Mouse (Mus musculus): ENCODE results near the gene Pam. TPM values are rescaled to one million over a fixed set of nuclear protein-coding genes. Genes with fewer than 3 reads are reported as not detected.
"Not testable (repeated sequence)": the region's sequence is repeated elsewhere in the genome, so short reads cannot be mapped to it uniquely, and the experiment has no call there.

The Pam gene
- polyA plus RNA-seq, 1 experiment from 2014 or later = 21.5 TPM

GRCm38 (mm10) chr1:98018987-98019386 is 76.5 kb downstream of the Pam start:
- H3K36me3 ChIP-seq (ENCODE audit: control insufficient read depth, insufficient read depth, low read length) = no peaks in the 10 kb centered on the region
- H3K9me3 ChIP-seq (ENCODE audit: control insufficient read depth, low read length) = no peaks in the 10 kb centered on the region
- no peak overlapping the region for H3K4me3 ChIP-seq (ENCODE audit: low read depth, low read length)
- no peak overlapping the region for H3K4me2 ChIP-seq (ENCODE audit: low read depth, low read length, severe bottlenecking)
- no peak for ATAC-seq (replicated peaks; ENCODE audit: low FRiP score)
- DNase-seq (ENCODE audit: low spot score) = no peak
- H3K27ac ChIP-seq (ENCODE audit: low read depth, low read length) = no peak overlapping the region
- 88% methylated on average over 9 of the region's 9 CpGs for WGBS
- H3K9ac ChIP-seq (ENCODE audit: low read length) = no peak overlapping the region
- no peaks in the 10 kb centered on the region for H3K27me3 ChIP-seq (ENCODE audit: control insufficient read depth, insufficient read depth, low read length)
- H3K4me1 ChIP-seq (replicated peaks; ENCODE audit: control insufficient read depth, insufficient read depth, low read length) = no peaks in the 10 kb centered on the region

DNA sequence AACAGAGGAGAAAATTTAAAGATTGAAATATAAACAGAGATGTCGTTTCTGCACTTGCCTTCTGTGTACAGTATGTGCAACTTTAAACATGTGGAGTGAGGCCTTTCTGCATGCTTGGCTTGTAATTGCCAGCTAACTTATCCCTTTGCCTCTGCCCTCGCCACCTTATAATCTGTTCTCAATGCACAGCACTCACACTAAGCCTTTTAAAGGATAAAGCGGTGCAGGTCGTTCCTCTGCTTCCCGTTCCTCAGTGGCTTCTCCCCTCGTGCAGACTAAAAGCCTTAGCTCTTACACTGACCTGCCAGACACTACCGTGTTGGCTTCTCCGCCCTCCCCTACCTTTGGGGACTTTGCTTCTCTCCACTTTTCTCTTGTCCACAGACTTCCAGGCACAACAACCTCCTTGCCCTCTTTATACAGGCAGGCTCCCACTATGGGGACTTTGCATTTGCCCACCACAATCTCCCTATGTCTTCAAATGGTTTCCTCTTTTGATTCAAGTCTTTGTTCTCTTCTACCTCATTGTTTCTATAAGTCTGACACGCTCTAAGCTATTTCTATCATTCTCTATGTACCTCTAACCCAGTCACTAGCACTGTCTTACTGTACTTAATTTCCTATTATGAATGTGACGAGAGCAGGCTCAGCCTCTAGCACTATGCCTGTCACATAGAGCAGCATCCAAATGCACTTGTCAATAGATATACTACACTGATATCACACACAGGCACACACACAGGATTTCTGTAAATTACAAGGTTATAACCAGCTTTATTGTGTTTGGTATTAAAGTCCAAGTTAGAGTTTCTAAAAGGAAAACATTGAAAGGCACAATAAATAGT is 79.2 kb downstream of the Pam start:
- Histone ChIP-seq H3K4me1 (replicated peaks; ENCODE audit: control insufficient read depth, insufficient read depth, low read length) (no peaks in the 10 kb centered on the region), H3K27ac (ENCODE audit: low read depth, low read length) (no peak overlapping the region), H3K9me3 (ENCODE audit: control insufficient read depth, low read length) (no peaks in the 10 kb centered on the region), H3K4me3 (ENCODE audit: low read depth, low read length) (no peak overlapping the region), H3K27me3 (ENCODE audit: control insufficient read depth, insufficient read depth, low read length) (no peaks in the 10 kb centered on the region), H3K36me3 (ENCODE audit: control insufficient read depth, insufficient read depth, low read length) (no peaks in the 10 kb centered on the region), H3K9ac (ENCODE audit: low read length) (no peak overlapping the region), H3K4me2 (ENCODE audit: low read depth, low read length, severe bottlenecking) (no peak overlapping the region)
- WGBS = 31% methylated on average over 10 of the region's 10 CpGs
- ATAC-seq (replicated peaks; ENCODE audit: low FRiP score) (no peak), DNase-seq (ENCODE audit: low spot score) (no peak)

DNA sequence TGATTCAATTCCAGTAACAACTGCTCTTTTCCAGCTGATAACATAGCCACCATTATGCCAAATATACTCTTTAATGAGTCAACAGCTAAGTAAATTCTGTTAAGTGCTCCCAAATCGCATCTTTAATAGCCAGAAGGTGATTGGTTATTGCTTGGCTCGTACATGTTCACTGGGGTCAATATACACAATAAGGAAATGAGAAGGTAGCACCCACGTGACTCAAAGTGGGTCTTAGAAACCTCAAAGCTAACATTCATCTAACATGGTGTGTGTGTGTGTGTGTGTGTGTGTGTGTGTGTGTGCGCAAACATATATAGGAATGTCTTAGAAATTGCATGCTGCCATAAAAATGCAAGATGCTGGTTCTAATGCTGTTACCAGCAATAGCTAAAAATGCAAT is 79.9 kb downstream of the Pam start:
- 77% methylated on average over 4 of the region's 4 CpGs for WGBS
- Histone ChIP-seq H3K4me3 (ENCODE audit: low read depth, low read length) (no peak overlapping the region), H3K27ac (ENCODE audit: low read depth, low read length) (no peak overlapping the region), H3K36me3 (ENCODE audit: control insufficient read depth, insufficient read depth, low read length) (no peaks in the 10 kb centered on the region), H3K4me2 (ENCODE audit: low read depth, low read length, severe bottlenecking) (no peak overlapping the region), H3K9ac (ENCODE audit: low read length) (no peak overlapping the region), H3K27me3 (ENCODE audit: control insufficient read depth, insufficient read depth, low read length) (no peaks in the 10 kb centered on the region), H3K4me1 (replicated peaks; ENCODE audit: control insufficient read depth, insufficient read depth, low read length) (no peaks in the 10 kb centered on the region), H3K9me3 (ENCODE audit: control insufficient read depth, low read length) (no peaks in the 10 kb centered on the region)
- ATAC-seq (replicated peaks; ENCODE audit: low FRiP score) (no peak), DNase-seq (ENCODE audit: low spot score) (no peak)

GRCm38 (mm10) chr1:98002561-98003425 is 92.7 kb downstream of the Pam start:
- ATAC-seq (replicated peaks; ENCODE audit: low FRiP score) (no peak), DNase-seq (ENCODE audit: low spot score) (no peak)
- no peak overlapping the region for H3K4me2 ChIP-seq (ENCODE audit: low read depth, low read length, severe bottlenecking)
- H3K9me3 ChIP-seq (ENCODE audit: control insufficient read depth, low read length) = no peaks in the 10 kb centered on the region
- H3K27me3 ChIP-seq (ENCODE audit: control insufficient read depth, insufficient read depth, low read length) = no peaks in the 10 kb centered on the region
- no peak overlapping the region for H3K4me3 ChIP-seq (ENCODE audit: low read depth, low read length)
- H3K9ac ChIP-seq (ENCODE audit: low read length) = no peak overlapping the region
- no peak overlapping the region for H3K27ac ChIP-seq (ENCODE audit: low read depth, low read length)
- no peaks in the 10 kb centered on the region for H3K36me3 ChIP-seq (ENCODE audit: control insufficient read depth, insufficient read depth, low read length)
- H3K4me1 ChIP-seq (replicated peaks; ENCODE audit: control insufficient read depth, insufficient read depth, low read length) = no peaks in the 10 kb centered on the region
- WGBS = 85% methylated on average over 7 of the region's 7 CpGs

GRCm38 (mm10) chr1:97999465-97999864 is 96.0 kb downstream of the Pam start:
- Histone ChIP-seq H3K27me3 (ENCODE audit: control insufficient read depth, insufficient read depth, low read length) (no peaks in the 10 kb centered on the region), H3K9ac (ENCODE audit: low read length) (no peak overlapping the region), H3K4me2 (ENCODE audit: low read depth, low read length, severe bottlenecking) (no peak overlapping the region), H3K36me3 (ENCODE audit: control insufficient read depth, insufficient read depth, low read length) (no peaks in the 10 kb centered on the region), H3K4me1 (replicated peaks; ENCODE audit: control insufficient read depth, insufficient read depth, low read length) (no peaks in the 10 kb centered on the region), H3K9me3 (ENCODE audit: control insufficient read depth, low read length) (no peaks in the 10 kb centered on the region), H3K27ac (ENCODE audit: low read depth, low read length) (no peak overlapping the region), H3K4me3 (ENCODE audit: low read depth, low read length) (no peak overlapping the region)
- ATAC-seq (replicated peaks; ENCODE audit: low FRiP score) = no peak
- 94% methylated on average over 2 of the region's 2 CpGs for WGBS
- no peak for DNase-seq (ENCODE audit: low spot score)

DNA sequence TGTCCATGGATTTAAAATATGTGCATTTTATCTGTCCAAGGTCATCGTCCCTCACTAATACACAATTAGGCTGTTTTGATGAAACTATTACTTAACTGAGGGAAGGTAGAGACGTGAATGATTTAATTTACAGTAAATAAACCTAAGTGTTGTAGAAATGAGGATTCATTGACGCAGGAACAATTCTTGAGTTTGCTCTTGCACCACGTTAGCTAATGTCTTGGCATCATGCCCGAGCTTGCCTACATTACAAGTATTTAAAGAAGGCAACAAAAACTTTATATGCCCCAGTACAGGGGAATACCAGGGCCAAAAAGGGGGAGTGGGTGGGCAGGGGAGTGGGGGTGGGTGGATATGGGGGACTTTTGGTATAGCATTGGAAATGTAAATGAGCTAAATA is 96.5 kb downstream of the Pam start:
- H3K4me3 ChIP-seq (ENCODE audit: low read depth, low read length); H3K36me3 ChIP-seq (ENCODE audit: control insufficient read depth, insufficient read depth, low read length); DNase-seq (ENCODE audit: low spot score); H3K9ac ChIP-seq (ENCODE audit: low read length); ATAC-seq (replicated peaks; ENCODE audit: low FRiP score); H3K27ac ChIP-seq (ENCODE audit: low read depth, low read length); H3K27me3 ChIP-seq (ENCODE audit: control insufficient read depth, insufficient read depth, low read length); H3K9me3 ChIP-seq (ENCODE audit: control insufficient read depth, low read length); H3K4me2 ChIP-seq (ENCODE audit: low read depth, low read length, severe bottlenecking); H3K4me1 ChIP-seq (replicated peaks; ENCODE audit: control insufficient read depth, insufficient read depth, low read length): not testable (repeated sequence)
- WGBS = 88% methylated on average over 5 of the region's 5 CpGs

GRCm38 (mm10) chr1:97997088-97997487 is 98.4 kb downstream of the Pam start:
- Histone ChIP-seq H3K9ac (ENCODE audit: low read length) (no peak overlapping the region), H3K36me3 (ENCODE audit: control insufficient read depth, insufficient read depth, low read length) (no peaks in the 10 kb centered on the region), H3K9me3 (ENCODE audit: control insufficient read depth, low read length) (no peaks in the 10 kb centered on the region), H3K4me3 (ENCODE audit: low read depth, low read length) (no peak overlapping the region), H3K4me2 (ENCODE audit: low read depth, low read length, severe bottlenecking) (no peak overlapping the region), H3K27ac (ENCODE audit: low read depth, low read length) (no peak overlapping the region), H3K27me3 (ENCODE audit: control insufficient read depth, insufficient read depth, low read length) (no peaks in the 10 kb centered on the region), H3K4me1 (replicated peaks; ENCODE audit: control insufficient read depth, insufficient read depth, low read length) (no peaks in the 10 kb centered on the region)
- no peak for ATAC-seq (replicated peaks; ENCODE audit: low FRiP score)
- DNase-seq (ENCODE audit: low spot score) = no peak
- WGBS = 74% methylated on average over 1 of the region's 1 CpGs

GRCm38 (mm10) chr1:97991976-97992375 is 103.5 kb downstream of the Pam start:
- ATAC-seq (replicated peaks; ENCODE audit: low FRiP score) (no peak), DNase-seq (ENCODE audit: low spot score) (no peak)
- WGBS = 82% methylated on average over 3 of the region's 3 CpGs
- Histone ChIP-seq H3K27ac (ENCODE audit: low read depth, low read length) (no peak overlapping the region), H3K4me2 (ENCODE audit: low read depth, low read length, severe bottlenecking) (no peak overlapping the region), H3K27me3 (ENCODE audit: control insufficient read depth, insufficient read depth, low read length) (no peaks in the 10 kb centered on the region), H3K36me3 (ENCODE audit: control insufficient read depth, insufficient read depth, low read length) (no peaks in the 10 kb centered on the region), H3K4me3 (ENCODE audit: low read depth, low read length) (no peak overlapping the region), H3K9me3 (ENCODE audit: control insufficient read depth, low read length) (no peaks in the 10 kb centered on the region), H3K4me1 (replicated peaks; ENCODE audit: control insufficient read depth, insufficient read depth, low read length) (no peaks in the 10 kb centered on the region), H3K9ac (ENCODE audit: low read length) (no peak overlapping the region)

Data from forebrain, embryonic 11.5 days (tissue).